Mouse (Mus musculus): Measurements from ENCODE around the gene Zdhhc14.

- TF ChIP-seq EP300 (optimal IDR thresholded peaks at IDR 0.05), result no peak
- TF ChIP-seq CTCF (IDR thresholded peaks at IDR 0.05; ENCODE audit: low read depth), result no peak
These were observed 8.9 kb upstream of the Zdhhc14 start for GRCm38 (mm10) chr17:5483456-5483855.
